Mouse (Mus musculus) embryonic fibroblast, embryonic 13.5 days (primary cell): ENCODE results near the gene Prdm1.

Experiments
- CTCF ChIP-seq: IDR thresholded peaks from 2 replicates; pipeline ENCODE4 v1.5.1; 2011; ENCODE audit warnings: mild to moderate bottlenecking, control low read depth, low read length, moderate library complexity, borderline replicate concordance; ENCODE audit not compliant: insufficient read depth
- POLR2A ChIP-seq: IDR thresholded peaks from 2 replicates; pipeline ENCODE4 v1.6.1; 2011; ENCODE audit warnings: low read depth, mild to moderate bottlenecking, control low read depth, low read length, moderate library complexity

DNA sequence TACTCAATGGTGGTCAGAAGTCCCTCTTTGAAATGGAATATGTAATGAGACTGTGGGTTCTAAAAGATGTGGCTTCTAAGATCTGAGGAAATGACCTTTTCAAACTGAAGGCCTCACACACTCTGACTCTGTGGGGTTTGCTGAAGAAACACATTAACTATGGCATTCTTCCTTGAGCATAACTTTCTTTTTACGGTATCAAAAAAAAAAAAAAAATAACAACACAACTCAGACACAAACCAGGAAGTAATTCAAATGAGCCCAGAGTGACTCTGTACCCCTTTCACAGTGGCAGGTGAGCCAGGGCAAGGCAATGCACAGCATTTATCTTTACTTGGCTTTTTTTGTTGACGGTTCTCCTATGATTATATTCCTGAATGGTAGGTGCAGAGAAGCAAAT, 77.5 kb downstream of the Prdm1 start:
- TF ChIP-seq CTCF (no peak), POLR2A (no peak)
